Mouse (Mus musculus): ENCODE results near the gene Hist1h1b.

The Hist1h1b gene

GRCm38 (mm10) chr13:21782361-21783254 lies 2.2 kb upstream of the Hist1h1b start:
- DNase-seq (ENCODE audit: extremely low read depth, low read depth), result peak; percentile 81

- no peak for DNase-seq (ENCODE audit: extremely low read depth, low read depth)
These were observed 1.2 kb upstream of the Hist1h1b start for GRCm38 (mm10) chr13:21781639-21782038.

- peak; percentile 36 for DNase-seq (ENCODE audit: extremely low read depth, low read depth)
These were observed 663 bp upstream of the Hist1h1b start for GRCm38 (mm10) chr13:21781021-21781555.

GRCm38 (mm10) chr13:21778814-21779766 lies 1.3 kb downstream of the Hist1h1b start:
- peak; percentile 94 for DNase-seq (ENCODE audit: extremely low read depth, low read depth)

GRCm38 (mm10) chr13:21755707-21756106 lies 24.7 kb downstream of the Hist1h1b start:
- DNase-seq (ENCODE audit: extremely low read depth, low read depth), result no peak

GRCm38 (mm10) chr13:21754294-21755001 lies 26.0 kb downstream of the Hist1h1b start:
- peak; percentile 90 for DNase-seq (ENCODE audit: extremely low read depth, low read depth)

- DNase-seq (ENCODE audit: extremely low read depth, low read depth), result peak; percentile 99
These were observed 26.7 kb downstream of the Hist1h1b start, which contains the start of the genes Hist1h2ak and Hist1h2bn for GRCm38 (mm10) chr13:21753524-21754285. Gene Hist1h2ak, minus strand, starts transcription at chr13:21753827. Gene Hist1h2bn, plus strand, starts transcription at chr13:21754123.

GRCm38 (mm10) chr13:21753051-21753523 lies 27.3 kb downstream of the Hist1h1b start:
- peak; percentile 70 for DNase-seq (ENCODE audit: extremely low read depth, low read depth)

GRCm38 (mm10) chr13:21752356-21752755 lies 28.1 kb downstream of the Hist1h1b start:
- peak; percentile 49 for DNase-seq (ENCODE audit: extremely low read depth, low read depth)

GRCm38 (mm10) chr13:21751827-21752226 lies 28.6 kb downstream of the Hist1h1b start:
- peak; percentile 53 for DNase-seq (ENCODE audit: extremely low read depth, low read depth)

GRCm38 (mm10) chr13:21751417-21751816 lies 29.0 kb downstream of the Hist1h1b start:
- DNase-seq (ENCODE audit: extremely low read depth, low read depth), result peak; percentile 50

GRCm38 (mm10) chr13:21750159-21751017 lies 30.0 kb downstream of the Hist1h1b start, which contains the start of gene Hist1h4k:
Gene Hist1h4k, minus strand, starts transcription at chr13:21750505.
- DNase-seq (ENCODE audit: extremely low read depth, low read depth), result peak; percentile 75

GRCm38 (mm10) chr13:21749387-21750158 lies 30.9 kb downstream of the Hist1h1b start:
- DNase-seq (ENCODE audit: extremely low read depth, low read depth), result peak; percentile 68

GRCm38 (mm10) chr13:21745006-21745405 lies 35.4 kb downstream of the Hist1h1b start:
- no peak for DNase-seq (ENCODE audit: extremely low read depth, low read depth)

GRCm38 (mm10) chr13:21734906-21735767 lies 45.3 kb downstream of the Hist1h1b start, which contains the start of gene Hist1h4j:
Gene Hist1h4j, plus strand, starts transcription at chr13:21735064.
- DNase-seq (ENCODE audit: extremely low read depth, low read depth), result peak; percentile 93

GRCm38 (mm10) chr13:21734010-21734905 lies 46.2 kb downstream of the Hist1h1b start:
- DNase-seq (ENCODE audit: extremely low read depth, low read depth), result peak; percentile 90
